Mouse (Mus musculus) brain, embryonic 14.5 days (tissue): ENCODE data around the gene Rundc3a.

Experiments
- CTCF ChIP-seq: fragments of 200-500 bp; IDR thresholded peaks from 2 replicates; pipeline ENCODE4 v1.5.1; 2012; ENCODE audit warnings: inconsistent platforms, mild to moderate bottlenecking, moderate library complexity, borderline replicate concordance; ENCODE audit not compliant: insufficient read depth, insufficient read length; ENCODE audit errors: extremely low read depth
- POLR2A ChIP-seq: fragments of 200-500 bp; IDR thresholded peaks from 2 replicates; pipeline ENCODE4 v1.6.1; 2012; ENCODE audit warnings: mild to moderate bottlenecking, inconsistent platforms, borderline replicate concordance; ENCODE audit not compliant: poor library complexity, insufficient read depth, insufficient read length, severe bottlenecking; ENCODE audit errors: extremely low read depth

DNA sequence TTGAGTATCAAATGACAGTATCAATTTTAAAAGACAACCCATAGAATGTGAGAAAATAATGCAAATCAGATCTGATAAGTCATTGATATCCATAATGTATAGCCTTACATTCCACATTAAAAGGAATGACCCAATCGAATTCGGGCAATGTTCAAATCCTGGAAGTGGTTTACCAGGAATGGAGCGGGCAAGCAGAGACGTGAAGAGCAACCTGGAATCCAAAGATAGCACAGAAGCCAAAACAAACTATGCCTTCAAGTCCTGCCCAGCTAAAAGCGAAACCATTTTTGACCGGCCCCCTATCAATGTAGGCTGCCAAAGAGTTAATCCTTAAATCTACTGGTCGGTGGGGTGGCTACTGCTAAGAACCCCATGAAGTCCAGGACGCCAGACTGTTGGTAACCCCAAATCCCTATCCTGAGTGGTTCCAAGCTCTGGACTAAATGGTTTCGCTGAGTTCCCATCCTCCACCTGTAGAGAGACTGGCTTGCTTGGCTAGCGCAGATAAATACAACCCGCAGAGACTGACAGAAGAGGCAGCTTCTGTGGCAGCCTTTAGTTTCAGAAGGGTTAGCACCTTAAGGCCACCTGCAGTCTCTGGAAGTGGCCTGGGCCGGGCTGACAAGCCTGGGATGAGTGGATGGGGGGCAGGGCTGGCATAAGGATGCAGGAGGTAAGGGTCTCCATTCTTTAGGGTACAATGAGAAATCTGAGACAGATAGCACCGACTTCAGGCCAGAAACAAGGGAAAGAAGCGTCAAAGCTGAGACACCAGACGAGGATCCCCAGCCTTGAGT, 564 bp upstream of the Rundc3a start:
- TF ChIP-seq CTCF (no peak), POLR2A (no peak)
